Mouse (Mus musculus) gastrocnemius, adult 8-10 months (tissue): Measurements from ENCODE around the gene Pheta2. TPM values are rescaled to one million over a fixed set of nuclear protein-coding genes. Genes with fewer than 3 reads are reported as not detected.
A peak's percentile ranks its signal among the peaks of the same experiment; 100 is the strongest.
"Not testable (repeated sequence)": the region's sequence is repeated elsewhere in the genome, so short reads cannot be mapped to it uniquely, and the experiment has no call there.

Experiments used
- DNase-seq, 2 experiments: peaks; one replicate each; pipeline ENCODE4 v3.0.0; 2022; ENCODE audit warnings: low spot score in 2 of 2
- microRNA-seq: library from miRNA; unstranded; fragments of <30 nt; microRNA quantifications from one replicate; pipeline ENCODE4 v1.2.0, GENCODE M21; 2022
- total RNA-seq, 4 experiments: library from RNA; stranded (reverse); gene quantifications; 2 replicates each; pipeline ENCODE4 v1.2.4; 2022

The Pheta2 gene
- total RNA-seq, 4 experiments from 2014 or later = 0.17 to 0.43 (median 0.36) TPM

GRCm38 (mm10) chr15:82368851-82369250, 30.1 kb downstream of the Pheta2 start:
- no peak for DNase-seq

- no peak for DNase-seq
Measured at GRCm38 (mm10) chr15:82372446-82372845, 33.7 kb downstream of the Pheta2 start.

- no peak for DNase-seq
Measured at GRCm38 (mm10) chr15:82372991-82373390, 34.2 kb downstream of the Pheta2 start.

- DNase-seq = no peak
Measured at GRCm38 (mm10) chr15:82374437-82374836, 35.7 kb downstream of the Pheta2 start.

- no peak for DNase-seq
Measured at GRCm38 (mm10) chr15:82375855-82376254, 37.1 kb downstream of the Pheta2 start.

- DNase-seq = peak; percentile 61 to 71
Measured at GRCm38 (mm10) chr15:82376393-82377138, 37.8 kb downstream of the Pheta2 start.

GRCm38 (mm10) chr15:82377701-82378100, 39.0 kb downstream of the Pheta2 start:
- DNase-seq = no peak

- no peak for DNase-seq
Measured at GRCm38 (mm10) chr15:82378261-82379180, 39.8 kb downstream of the Pheta2 start.

- DNase-seq = no peak
Measured at GRCm38 (mm10) chr15:82379511-82379870, 40.7 kb downstream of the Pheta2 start.

GRCm38 (mm10) chr15:82379871-82380713, 41.4 kb downstream of the Pheta2 start, which contains the start of gene Cyp2d22:
Gene Cyp2d22 (minus strand): TSS chr15:82380260.
- DNase-seq = peak; percentile 32 to 57

GRCm38 (mm10) chr15:82380714-82381062, 41.9 kb downstream of the Pheta2 start:
- no peak for DNase-seq

GRCm38 (mm10) chr15:82382441-82382840, 43.7 kb downstream of the Pheta2 start:
- no peak for DNase-seq

- no peak for DNase-seq
Measured at GRCm38 (mm10) chr15:82385729-82386128, 47.0 kb downstream of the Pheta2 start.

- DNase-seq = not testable (repeated sequence)
Measured at GRCm38 (mm10) chr15:82389916-82390315, 51.2 kb downstream of the Pheta2 start.

- not testable (repeated sequence) for DNase-seq
Measured at GRCm38 (mm10) chr15:82393922-82394321, 55.2 kb downstream of the Pheta2 start, which contains the start of gene Cyp2d11. Gene Cyp2d11 (minus strand): TSS chr15:82394022.

Small RNA genes lying within 50 kb of the gene (microRNA-seq; reads per million reads assigned to microRNA genes)
- not detected for gene Mir7684

Other genes with a start within 250 kb of the Pheta2 start
- gene Ccdc134, start 211.0 kb upstream of the Pheta2 start, total RNA-seq = 10 to 100 TPM in 2 of 4 experiments, 1 to 10 TPM in 2; 6.8 to 14.2 (median 8.6) TPM
- 10 to 100 TPM in 1 of 4 experiments, 1 to 10 TPM in 3; 8.4 to 11.5 (median 9.7) TPM for gene Srebf2, start 191.8 kb upstream of the Pheta2 start, total RNA-seq
- not detected for gene Shisa8, start 126.1 kb upstream of the Pheta2 start, total RNA-seq
- not detected for gene Tnfrsf13c, start 114.6 kb upstream of the Pheta2 start, total RNA-seq
- gene Cenpm, start 94.2 kb upstream of the Pheta2 start, total RNA-seq = not detected
- gene 1500009C09Rik, start 86.5 kb upstream of the Pheta2 start, total RNA-seq = not detected
- under 1 TPM; 0.10 to 0.63 (median 0.38) TPM for gene Sept3, start 64.0 kb upstream of the Pheta2 start, total RNA-seq
- gene Wbp2nl, start 40.0 kb upstream of the Pheta2 start, total RNA-seq = not detected
- 10 to 100 TPM in 2 of 4 experiments, 1 to 10 TPM in 2; 7.7 to 11.6 (median 10.1) TPM for gene Naga, start within 50 bp of the Pheta2 start, total RNA-seq
- 100 to 1,000 TPM; 129 to 149 (median 142) TPM for gene Smdt1, start within 50 bp of the Pheta2 start, total RNA-seq
- 100 to 1,000 TPM; 397 to 462 (median 441) TPM for gene Ndufa6, start 15.4 kb downstream of the Pheta2 start, total RNA-seq
- gene Cyp2d22, start 41.3 kb downstream of the Pheta2 start, total RNA-seq = 10 to 100 TPM in 3 of 4 experiments, 1 to 10 TPM in 1; 7.2 to 14.5 (median 11.5) TPM
- gene Cyp2d11, start 55.1 kb downstream of the Pheta2 start, total RNA-seq = under 1 TPM in 2 of 4 experiments, not detected in 2; 0.18 to 0.24 TPM
- gene Cyp2d10, start 68.3 kb downstream of the Pheta2 start, total RNA-seq = under 1 TPM in 1 of 4 experiments, not detected in 3; 0.56 TPM
- gene Cyp2d9, start 94.5 kb downstream of the Pheta2 start, total RNA-seq = not detected
- gene Cyp2d12, start 216.1 kb downstream of the Pheta2 start, total RNA-seq = not detected